Mouse (Mus musculus): Measurements from ENCODE around the gene Simc1. TPM values are rescaled to one million over a fixed set of nuclear protein-coding genes. Genes with fewer than 3 reads are reported as not detected.

Simc1 gene
- total RNA-seq, 2 experiments from 2014 or later: 13.0 to 17.8 TPM

- no peak for DNase-seq (ENCODE audit: low spot score in 2 of 2)
- intact Hi-C loops (cut with DNase I): no loop called here
These were observed 71.9 kb downstream of the Simc1 start for GRCm38 (mm10) chr13:54575489-54575888.

- intact Hi-C loops (cut with DNase I): no loop called here
- no peak for DNase-seq (ENCODE audit: low spot score in 2 of 2)
These were observed 74.3 kb downstream of the Simc1 start for GRCm38 (mm10) chr13:54577652-54578507.

- intact Hi-C loops (cut with DNase I): no loop called here
- DNase-seq (ENCODE audit: low spot score in 2 of 2): no peak
These were observed 77.8 kb downstream of the Simc1 start for GRCm38 (mm10) chr13:54581385-54581784.

- intact Hi-C loops (cut with DNase I): no loop called here
These were observed 78.5 kb downstream of the Simc1 start for GRCm38 (mm10) chr13:54582126-54582525.

GRCm38 (mm10) chr13:54582860-54583259, 79.3 kb downstream of the Simc1 start:
- intact Hi-C loops (cut with DNase I): no loop called here
- DNase-seq (ENCODE audit: low spot score in 2 of 2): no peak

More at GRCm38 (mm10) chr13:54582126-54582525, 78.5 kb downstream of the Simc1 start:
- no peak for DNase-seq (ENCODE audit: low spot score in 2 of 2)

- intact Hi-C loops (cut with DNase I): no loop called here
- DNase-seq (ENCODE audit: low spot score in 2 of 2): no peak
These were observed 82.3 kb downstream of the Simc1 start for GRCm38 (mm10) chr13:54585831-54586230.

- intact Hi-C loops (cut with DNase I): no loop called here
- DNase-seq (ENCODE audit: low spot score in 2 of 2): no peak
These were observed 85.9 kb downstream of the Simc1 start for GRCm38 (mm10) chr13:54589414-54589995.

- DNase-seq (ENCODE audit: low spot score in 2 of 2): peak; percentile 95 to 97
- intact Hi-C loops (cut with DNase I): loop anchor here (1.0 kb wide), 1 partner anchor 31 kb away; the partner anchor contains the start of gene Faf2
These were observed 86.7 kb downstream of the Simc1 start, which contains the start of the genes Nop16 and Higd2a for GRCm38 (mm10) chr13:54589996-54590951. Gene Nop16, minus strand, starts transcription at chr13:54590090. Gene Higd2a, plus strand, starts transcription at chr13:54590207.

GRCm38 (mm10) chr13:54591776-54592356, 88.3 kb downstream of the Simc1 start:
- intact Hi-C loops (cut with DNase I): no loop called here
- no peak for DNase-seq (ENCODE audit: low spot score in 2 of 2)

- DNase-seq (ENCODE audit: low spot score in 2 of 2): no peak
- intact Hi-C loops (cut with DNase I): no loop called here
These were observed 90.0 kb downstream of the Simc1 start for GRCm38 (mm10) chr13:54593617-54594016.

GRCm38 (mm10) chr13:54596107-54596690, 92.6 kb downstream of the Simc1 start:
- intact Hi-C loops (cut with DNase I): no loop called here
- DNase-seq (ENCODE audit: low spot score in 2 of 2): no peak

- intact Hi-C loops (cut with DNase I): no loop called here
- DNase-seq (ENCODE audit: low spot score in 2 of 2): no peak
These were observed 93.3 kb downstream of the Simc1 start for GRCm38 (mm10) chr13:54596870-54597269.

GRCm38 (mm10) chr13:54598622-54599143, 95.1 kb downstream of the Simc1 start:
- no peak for DNase-seq (ENCODE audit: low spot score in 2 of 2)
- intact Hi-C loops (cut with DNase I): no loop called here

Small RNAs within 50 kb of the gene (microRNA-seq; reads per million reads assigned to microRNA genes)
- gene Gm24195: not detected

Other genes with a start within 250 kb of the Simc1 start
- gene Cplx2, start 132.4 kb upstream of the Simc1 start, total RNA-seq (2021): 100 to 1,000 TPM; 769 to 808 TPM
- gene Thoc3, start 34.9 kb upstream of the Simc1 start, total RNA-seq (2021): 10 to 100 TPM; 33.4 to 37.6 TPM
- gene 4833439L19Rik, start 61.7 kb downstream of the Simc1 start, total RNA-seq (2021): 100 to 1,000 TPM; 135 to 140 TPM
- 10 to 100 TPM; 24.1 to 27.8 TPM for gene Arl10, start 71.2 kb downstream of the Simc1 start, total RNA-seq (2021)
- 10 to 100 TPM; 21.7 to 27.3 TPM for gene Nop16, start 86.3 kb downstream of the Simc1 start, total RNA-seq (2021)
- 100 to 1,000 TPM; 136 to 157 TPM for gene Higd2a, start 86.4 kb downstream of the Simc1 start, total RNA-seq (2021)
- 100 to 1,000 TPM; 308 to 344 TPM for gene Cltb, start 107.6 kb downstream of the Simc1 start, total RNA-seq (2021)
- 10 to 100 TPM; 46.1 to 63.6 TPM for gene Faf2, start 118.0 kb downstream of the Simc1 start, total RNA-seq (2021)
- 100 to 1,000 TPM; 160 to 179 TPM for gene Rnf44, start 190.1 kb downstream of the Simc1 start, total RNA-seq (2021)
- under 1 TPM; 0.27 TPM for gene Cdhr2, start 197.7 kb downstream of the Simc1 start, total RNA-seq (2021)
- 100 to 1,000 TPM; 127 to 128 TPM for gene Gprin1, start 246.1 kb downstream of the Simc1 start, total RNA-seq (2021)

All from left cerebral cortex, postnatal 36 days (tissue).